Mouse (Mus musculus) cortical plate, adult 2 months (tissue): ENCODE data around the gene St8sia1.

Experiments used
- CTCF ChIP-seq: fragments of 200-500 bp; IDR thresholded peaks from 2 replicates; pipeline ENCODE4 v1.5.1; 2011; ENCODE audit warnings: mild to moderate bottlenecking, control low read depth, low read length; ENCODE audit not compliant: insufficient read depth; ENCODE audit errors: extremely low read depth
- POLR2A ChIP-seq: fragments of 200-500 bp; IDR thresholded peaks from 2 replicates; pipeline ENCODE4 v1.6.1; 2011; ENCODE audit warnings: mild to moderate bottlenecking, low read length, control low read depth; ENCODE audit not compliant: insufficient read depth; ENCODE audit errors: extremely low read depth

DNA sequence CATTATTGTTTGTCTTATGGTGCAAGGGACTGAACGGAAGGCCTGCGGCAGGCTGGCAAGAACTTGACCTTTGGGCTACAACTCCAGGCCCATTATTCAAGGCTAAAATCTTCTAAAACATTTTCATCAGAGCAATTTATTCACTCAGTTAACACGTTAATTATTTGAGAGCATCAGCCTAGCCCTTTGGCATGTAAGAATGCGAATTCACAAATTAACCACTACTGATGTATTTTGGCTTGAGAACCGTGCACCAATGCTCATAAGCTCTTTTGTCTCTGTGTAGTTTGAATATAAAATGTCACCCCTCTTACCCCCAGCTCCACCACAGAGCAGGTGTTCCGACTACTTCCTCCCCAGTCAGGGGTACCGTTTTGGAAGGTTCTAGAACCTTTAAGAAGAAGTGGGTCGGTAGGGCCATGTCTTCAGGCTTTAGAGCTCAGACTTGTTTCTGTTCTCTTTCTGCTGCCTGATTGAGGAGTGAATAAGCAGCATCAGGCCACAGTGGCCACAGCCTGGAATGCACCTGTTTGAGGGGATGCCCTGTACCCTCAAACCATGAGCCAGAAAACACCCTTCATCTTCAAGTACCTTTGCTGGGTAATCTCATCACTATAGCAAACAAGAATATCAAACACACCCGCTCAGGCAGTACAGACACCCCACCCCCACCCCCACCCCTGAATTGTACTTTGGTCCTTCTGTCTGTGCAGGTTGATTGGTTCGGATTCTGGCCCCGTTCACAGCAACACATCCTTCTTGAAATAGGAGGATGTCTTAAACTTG is 22.5 kb downstream of the St8sia1 start:
- TF ChIP-seq POLR2A (no peak), CTCF (no peak)
